Mouse (Mus musculus) limb, embryonic 12.5 days (tissue): ENCODE measurements at regions not wholly inside any gene's neighbourhood (a gene's known extent, or its start where the extent isn't known, plus 50 kb on each side); places are given as distances from the start of the nearest gene placed in this dataset.

Experiments used
- ATAC-seq: fragments of 200-750 bp; cut with Nextera tagmentation; 2 replicates; pipeline ENCODE4 v1.8.0; 2017; ENCODE audit warnings: low read depth, moderate TSS enrichment; ENCODE audit not compliant: insufficient number of reproducible peaks, insufficient read depth, low FRiP score, low TSS enrichment
- H3K27ac ChIP-seq: fragments of 300-500 bp; sonication (generic); 2 replicates; pipeline ENCODE4 v1.5.1; 2016; ENCODE audit warnings: mild to moderate bottlenecking, moderate library complexity
- H3K27me3 ChIP-seq: fragments of 300-500 bp; sonication (generic); 2 replicates; pipeline ENCODE4 v1.6.1; 2016; ENCODE audit warnings: mild to moderate bottlenecking, moderate library complexity
- H3K36me3 ChIP-seq: fragments of 300-500 bp; sonication (generic); 2 replicates; pipeline ENCODE4 v1.6.1; 2016; ENCODE audit warnings: mild to moderate bottlenecking, moderate library complexity
- H3K4me1 ChIP-seq: fragments of 300-500 bp; sonication (generic); replicated peaks from 2 replicates; pipeline ENCODE4 v1.6.1; 2016
- H3K4me2 ChIP-seq: fragments of 300-500 bp; sonication (generic); 2 replicates; pipeline ENCODE4 v1.6.1; 2016; ENCODE audit warnings: mild to moderate bottlenecking, moderate library complexity
- H3K4me3 ChIP-seq: fragments of 300-500 bp; sonication (generic); replicated peaks from 2 replicates; pipeline ENCODE4 v1.5.1; 2016; ENCODE audit warnings: mild to moderate bottlenecking
- H3K9ac ChIP-seq: fragments of 300-500 bp; sonication (generic); replicated peaks from 2 replicates; pipeline ENCODE4 v1.6.1; 2016; ENCODE audit warnings: mild to moderate bottlenecking, moderate library complexity
- H3K9me3 ChIP-seq: fragments of 300-500 bp; sonication (generic); 2 replicates; pipeline ENCODE4 v1.6.1; 2016; ENCODE audit warnings: mild to moderate bottlenecking, moderate library complexity
- WGBS: fragments of 180-500 bp; shearing (Covaris S2); methylation state at CpG from one replicate; pipeline ENCODE4 v1.1.7; 2016; 5-methylcytosine and 5-hydroxymethylcytosine counted together

DNA sequence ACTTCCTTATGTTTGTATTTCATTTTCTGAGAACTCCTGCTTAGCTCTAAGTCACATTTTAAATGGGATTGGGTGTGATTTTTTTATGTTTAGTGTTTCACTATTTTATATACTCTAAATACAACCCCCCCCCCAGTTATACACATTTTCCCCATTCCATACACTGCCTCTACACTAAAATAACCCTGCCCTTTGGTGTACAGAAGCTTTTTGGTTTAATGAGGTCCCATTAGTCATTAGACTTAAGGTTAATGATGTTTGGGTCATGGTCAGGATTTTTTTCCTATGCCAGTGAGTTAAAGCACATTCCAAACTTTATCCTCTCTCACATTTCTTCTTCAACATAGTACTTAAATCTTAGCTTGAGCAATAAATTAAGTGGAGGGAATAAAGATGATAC is 149.2 kb downstream of the Tinag start:
- H3K27ac ChIP-seq: no peak overlapping the region
- no peak for ATAC-seq
- no peaks in the 10 kb centered on the region for H3K27me3 ChIP-seq
- H3K36me3 ChIP-seq: no peaks in the 10 kb centered on the region
- H3K4me1 ChIP-seq: no peaks in the 10 kb centered on the region
- no peak overlapping the region for H3K4me3 ChIP-seq
- H3K9ac ChIP-seq: no peak overlapping the region
- no peaks in the 10 kb centered on the region for H3K9me3 ChIP-seq
- no peak overlapping the region for H3K4me2 ChIP-seq

DNA sequence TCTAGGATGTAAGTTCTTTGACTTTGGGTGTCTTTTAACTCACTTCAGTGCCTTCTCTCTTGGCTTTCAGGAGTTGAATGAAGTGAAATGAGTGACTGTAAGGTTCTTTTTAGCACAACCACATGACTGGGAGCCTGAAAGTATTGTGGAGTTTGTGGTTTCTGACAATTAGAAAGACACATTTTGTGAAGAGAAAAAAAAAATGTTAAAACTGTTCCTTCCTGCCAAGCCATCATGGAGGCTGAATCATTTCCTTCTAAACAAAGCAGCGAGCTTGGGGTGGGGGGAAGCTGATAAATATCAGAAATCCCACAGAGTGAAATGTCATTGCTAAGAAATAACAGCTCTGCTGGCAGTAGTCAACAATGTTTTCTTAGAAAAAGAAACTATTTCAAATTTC is 163.8 kb downstream of the Tinag start:
- WGBS: 64% methylated on average over 1 of the region's 1 CpGs

DNA sequence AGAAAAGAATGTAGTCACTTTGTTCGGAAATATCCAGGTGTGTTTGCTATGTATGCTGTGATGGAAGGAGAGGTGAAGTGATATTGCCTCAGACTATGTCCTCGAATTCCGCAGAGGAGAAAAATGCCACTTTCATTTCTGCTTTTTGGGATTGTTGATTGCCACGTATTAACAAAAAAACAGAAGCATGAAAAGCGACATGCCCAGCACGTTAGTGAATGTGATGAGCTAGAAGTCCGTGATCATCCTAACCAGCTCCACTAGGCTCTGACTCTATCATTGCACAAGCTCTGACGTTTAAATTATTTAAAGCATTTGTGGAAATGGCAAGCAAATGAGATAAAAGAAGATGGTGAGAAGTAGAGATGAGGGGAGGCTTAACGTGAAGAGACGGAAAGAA is 169.6 kb downstream of the Tinag start:
- no peak for ATAC-seq
- H3K36me3 ChIP-seq: no peaks in the 10 kb centered on the region
- WGBS: 91% methylated on average over 10 of the region's 10 CpGs

More for the DNA sequence above, 163.8 kb downstream of the Tinag start:
- Histone ChIP-seq H3K9ac (no peak overlapping the region), H3K4me1 (no peaks in the 10 kb centered on the region), H3K4me2 (no peak overlapping the region), H3K9me3 (peaks cover 3% of the 10 kb centered on the region; the same call in 1 of the 2 replicates), H3K27ac (no peak overlapping the region), H3K4me3 (no peak overlapping the region), H3K27me3 (no peaks in the 10 kb centered on the region), H3K36me3 (no peaks in the 10 kb centered on the region)
- no peak for ATAC-seq

DNA sequence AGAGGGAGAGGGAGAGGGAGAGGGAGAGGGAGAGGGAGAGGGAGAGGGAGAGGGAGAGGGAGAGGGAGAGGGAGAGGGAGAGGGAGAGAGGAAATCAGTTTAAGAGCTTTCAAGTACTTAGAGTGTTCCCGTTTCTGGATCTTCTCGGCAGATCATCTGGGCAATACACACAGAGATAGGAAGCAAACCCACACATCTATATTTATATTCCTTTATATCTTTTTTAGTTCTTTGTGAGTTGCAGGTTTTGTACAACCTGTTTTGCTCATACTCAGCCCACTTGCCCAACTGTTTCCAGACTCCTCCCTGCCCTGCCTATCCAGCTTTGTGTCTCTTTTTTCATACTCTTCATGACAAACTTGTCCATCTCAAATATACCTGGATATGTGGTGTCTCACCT is 173.2 kb downstream of the Tinag start:
- no peaks in the 10 kb centered on the region for H3K36me3 ChIP-seq
- H3K4me3 ChIP-seq: no peak overlapping the region
- H3K27ac ChIP-seq: no peak overlapping the region
- H3K9ac ChIP-seq: no peak overlapping the region
- no peaks in the 10 kb centered on the region for H3K9me3 ChIP-seq
- WGBS: 80% methylated on average over 2 of the region's 2 CpGs
- no peaks in the 10 kb centered on the region for H3K27me3 ChIP-seq
- no peaks in the 10 kb centered on the region for H3K4me1 ChIP-seq
- H3K4me2 ChIP-seq: no peak overlapping the region
- ATAC-seq: no peak

More for the DNA sequence above, 169.6 kb downstream of the Tinag start:
- H3K9ac ChIP-seq: no peak overlapping the region
- H3K9me3 ChIP-seq: no peaks in the 10 kb centered on the region
- no peaks in the 10 kb centered on the region for H3K4me1 ChIP-seq
- no peak overlapping the region for H3K4me3 ChIP-seq
- H3K27me3 ChIP-seq: no peaks in the 10 kb centered on the region
- H3K27ac ChIP-seq: no peak overlapping the region
- H3K4me2 ChIP-seq: no peak overlapping the region

DNA sequence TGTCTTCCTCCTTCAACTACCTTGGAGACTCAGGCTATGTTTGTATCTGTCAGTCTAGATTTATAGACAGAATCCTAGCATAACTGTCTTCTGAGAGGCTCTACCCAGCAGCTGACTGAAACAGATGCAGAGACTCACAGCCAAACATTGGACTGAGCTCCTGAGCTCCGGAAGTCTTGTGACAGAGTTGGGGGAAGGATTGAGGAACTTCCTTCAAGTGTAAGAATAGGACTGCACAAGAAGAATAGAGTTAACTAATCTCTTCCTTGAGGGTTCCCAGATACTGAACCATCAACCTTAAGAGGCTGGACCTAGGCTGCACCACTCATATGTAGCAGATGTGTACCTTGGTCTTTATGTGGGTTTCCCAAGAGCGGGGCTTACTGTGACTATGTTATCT is 176.0 kb downstream of the Tinag start:
- no peaks in the 10 kb centered on the region for H3K9me3 ChIP-seq
- H3K4me2 ChIP-seq: no peak overlapping the region
- no peak for ATAC-seq
- H3K4me1 ChIP-seq: no peaks in the 10 kb centered on the region
- no peaks in the 10 kb centered on the region for H3K36me3 ChIP-seq
- H3K27ac ChIP-seq: no peak overlapping the region
- H3K4me3 ChIP-seq: no peak overlapping the region
- no peaks in the 10 kb centered on the region for H3K27me3 ChIP-seq
- 91% methylated on average over 2 of the region's 2 CpGs for WGBS
- H3K9ac ChIP-seq: no peak overlapping the region

DNA sequence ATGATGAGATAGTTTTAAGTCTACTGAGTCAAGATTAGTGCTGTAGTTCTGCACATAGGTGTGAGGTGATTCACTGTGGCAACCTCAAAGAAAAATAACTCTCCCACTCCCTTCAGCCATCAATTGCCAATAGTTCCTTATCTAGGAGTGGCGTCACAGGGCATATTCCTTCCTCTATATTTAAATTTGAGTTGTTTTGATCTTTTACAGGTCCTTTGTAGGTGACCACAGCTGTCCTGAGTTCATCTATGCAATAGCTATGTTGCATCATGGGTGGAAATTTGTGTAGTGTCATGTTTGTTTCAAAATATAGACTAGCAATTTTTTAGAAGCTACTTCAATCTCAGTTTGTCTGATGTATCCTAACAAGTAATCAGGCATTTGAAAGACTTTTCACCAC is 177.0 kb downstream of the Tinag start:
- 78% methylated on average over 1 of the region's 1 CpGs for WGBS
- H3K4me2 ChIP-seq: no peak overlapping the region
- ATAC-seq: no peak
- no peaks in the 10 kb centered on the region for H3K9me3 ChIP-seq
- H3K27me3 ChIP-seq: no peaks in the 10 kb centered on the region
- no peak overlapping the region for H3K4me3 ChIP-seq
- H3K27ac ChIP-seq: no peak overlapping the region
- H3K9ac ChIP-seq: no peak overlapping the region
- H3K4me1 ChIP-seq: no peaks in the 10 kb centered on the region
- no peaks in the 10 kb centered on the region for H3K36me3 ChIP-seq

DNA sequence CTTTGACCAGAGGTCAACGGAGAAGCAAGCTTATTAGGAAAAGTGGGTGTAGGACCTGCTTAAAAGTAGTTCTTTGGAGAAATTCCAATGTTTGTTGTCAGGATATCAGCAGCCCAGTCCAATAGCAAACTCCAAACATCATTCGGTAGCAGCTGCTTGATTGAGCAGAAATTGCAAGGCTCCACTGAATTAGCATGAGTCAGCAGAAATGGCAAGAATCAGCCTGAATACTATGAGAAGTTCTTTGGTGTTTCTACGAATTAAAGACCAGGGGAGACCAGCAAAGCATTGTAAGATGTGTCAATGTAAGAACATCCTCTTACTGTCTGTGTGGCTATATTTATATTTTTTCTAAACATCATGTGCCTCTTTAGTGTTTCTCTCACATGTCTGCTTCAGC is 223.4 kb downstream of the Tinag start:
- WGBS: 85% methylated on average over 3 of the region's 3 CpGs
- H3K9me3 ChIP-seq: no peaks in the 10 kb centered on the region
- H3K4me2 ChIP-seq: no peak overlapping the region
- no peak overlapping the region for H3K27ac ChIP-seq
- no peaks in the 10 kb centered on the region for H3K27me3 ChIP-seq
- no peak overlapping the region for H3K9ac ChIP-seq
- no peaks in the 10 kb centered on the region for H3K4me1 ChIP-seq
- H3K4me3 ChIP-seq: no peak overlapping the region
- no peaks in the 10 kb centered on the region for H3K36me3 ChIP-seq
- ATAC-seq: no peak

DNA sequence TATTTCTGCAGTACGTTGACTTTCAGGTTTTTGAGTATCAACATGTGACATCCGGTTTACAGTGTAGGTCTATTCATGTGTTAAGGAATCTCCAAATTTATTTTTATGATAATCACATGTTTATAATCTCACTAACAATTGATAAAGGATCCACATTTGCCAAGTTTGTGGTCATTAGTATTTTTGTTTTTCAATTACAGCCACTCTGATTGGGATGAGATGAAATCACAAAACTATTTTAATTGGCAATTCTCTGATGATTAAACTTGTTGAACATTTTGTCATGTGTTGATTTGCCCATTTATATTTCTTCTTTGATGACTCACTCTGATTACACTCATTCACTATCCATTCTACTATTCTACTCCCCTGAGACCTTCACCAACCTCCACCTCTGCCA is 228.0 kb upstream of the Fam83b start:
- no peak overlapping the region for H3K4me2 ChIP-seq
- H3K9me3 ChIP-seq: no peaks in the 10 kb centered on the region
- no peak overlapping the region for H3K27ac ChIP-seq
- no peaks in the 10 kb centered on the region for H3K36me3 ChIP-seq
- H3K4me3 ChIP-seq: no peak overlapping the region
- no peak overlapping the region for H3K9ac ChIP-seq
- no peaks in the 10 kb centered on the region for H3K27me3 ChIP-seq
- no peak for ATAC-seq
- WGBS: 88% methylated on average over 2 of the region's 2 CpGs
- H3K4me1 ChIP-seq: no peaks in the 10 kb centered on the region

DNA sequence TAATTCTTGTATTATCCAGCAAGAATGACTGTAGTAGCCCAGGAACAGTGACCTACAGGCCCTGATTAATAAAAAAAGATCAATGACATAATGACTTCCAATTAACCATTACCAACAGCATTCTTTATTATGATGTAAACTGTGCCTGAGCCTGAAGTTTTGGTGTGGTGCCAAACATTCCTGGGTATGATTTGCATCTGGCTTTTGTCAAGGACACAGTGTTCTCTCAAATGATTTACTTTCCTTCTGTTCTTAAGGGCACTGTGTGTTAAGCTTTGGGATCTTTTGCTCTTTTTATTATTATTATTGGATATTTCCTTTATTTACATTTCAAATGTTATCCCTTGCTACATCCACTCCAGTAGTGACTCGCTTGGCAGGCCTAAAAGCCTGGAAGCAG is 221.7 kb upstream of the Fam83b start:
- 0 out of 2 replicates have a peak, but pooled peaks have one; percentile 31 for ATAC-seq
- Histone ChIP-seq H3K9me3 (no peaks in the 10 kb centered on the region), H3K4me2 (no peak overlapping the region), H3K27ac (no peak overlapping the region), H3K27me3 (no peaks in the 10 kb centered on the region), H3K36me3 (no peaks in the 10 kb centered on the region), H3K9ac (no peak overlapping the region), H3K4me1 (no peaks in the 10 kb centered on the region), H3K4me3 (no peak overlapping the region)
- 77% methylated on average over 1 of the region's 1 CpGs for WGBS
